Mouse (Mus musculus): ENCODE data around the gene Akap8l. TPM values are rescaled to one million over a fixed set of nuclear protein-coding genes. Genes with fewer than 3 reads are reported as not detected.
A peak's percentile ranks its signal among the peaks of the same experiment; 100 is the strongest.

Gene Akap8l
- polyA plus RNA-seq (2015; fragmentation: Nextera tagmentation; extraction: Ambion mirVana): 88.1 and 98.5 TPM in 2 replicates

DNA sequence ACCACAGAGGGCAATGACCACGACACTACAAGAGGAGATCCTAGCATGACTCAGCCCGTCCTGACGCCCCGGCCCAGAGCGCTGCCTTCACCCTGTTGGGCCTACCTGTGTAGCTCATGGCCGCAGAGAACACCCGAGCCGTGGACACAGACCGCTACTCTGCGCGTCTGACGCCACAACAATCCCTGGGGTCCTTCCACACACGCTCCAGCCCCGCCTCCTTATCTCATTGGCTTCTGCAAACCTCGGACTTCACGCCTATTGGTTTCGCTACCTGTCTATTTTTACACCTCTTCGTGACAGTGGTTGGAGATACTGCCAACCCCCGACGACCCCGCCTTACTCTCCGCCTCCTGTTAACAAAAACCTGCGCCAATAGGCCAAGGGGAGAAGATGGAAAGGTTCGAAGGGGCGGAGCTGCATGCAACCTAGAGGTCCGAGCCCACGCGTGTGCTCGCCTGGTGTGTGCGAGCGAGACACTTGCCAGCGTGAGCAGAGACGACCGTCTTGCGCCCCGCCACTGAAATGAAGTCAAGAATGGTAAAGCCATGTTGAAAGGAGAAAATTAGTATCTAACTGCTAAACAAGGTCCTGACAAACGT lies at the start of gene Akap8l:
TSS of gene Akap8l (minus strand) at position 226 of the 602 bp plus-strand sequence.
- peak; percentile 95 for ATAC-seq (replicated peaks; ENCODE audit: insufficient number of reproducible peaks, insufficient read depth, low FRiP score, low read depth)
- Histone ChIP-seq H3K27me3 (no peaks in the 10 kb centered on the region), H3K9me3 (replicated peaks) (no peaks in the 10 kb centered on the region), H3K4me3 (peak within 1 kb of the TSS; percentile 79), H3K4me2 (peak within 1 kb of the TSS; percentile 84), H3K9ac (peak within 1 kb of the TSS; percentile 87), H3K36me3 (peaks cover 13% of the 10 kb centered on the region), H3K27ac (peak within 1 kb of the TSS; percentile 89), H3K4me1 (replicated peaks) (peaks cover 34% of the 10 kb centered on the region)
- WGBS: under 1% methylated on average over 37 of the region's 37 CpGs

GRCm38 (mm10) chr17:32396266-32396665 lies 45.9 kb upstream of the Akap8l start:
- no peaks in the 10 kb centered on the region for H3K9me3 ChIP-seq (replicated peaks)
- ATAC-seq (replicated peaks; ENCODE audit: insufficient number of reproducible peaks, insufficient read depth, low FRiP score, low read depth): no peak
- peak overlapping the region; percentile 39 for H3K4me3 ChIP-seq
- no peaks in the 10 kb centered on the region for H3K36me3 ChIP-seq
- WGBS: 12% methylated on average over 37 of the region's 37 CpGs
- H3K9ac ChIP-seq: no peak overlapping the region
- peaks cover 15% of the 10 kb centered on the region for H3K4me1 ChIP-seq (replicated peaks)
- peak overlapping the region; percentile 69 for H3K4me2 ChIP-seq
- peaks cover 87% of the 10 kb centered on the region for H3K27me3 ChIP-seq
- no peak overlapping the region for H3K27ac ChIP-seq

GRCm38 (mm10) chr17:32393944-32394343 lies 43.5 kb upstream of the Akap8l start:
- WGBS: 89% methylated on average over 10 of the region's 10 CpGs
- Histone ChIP-seq H3K4me1 (replicated peaks) (peaks cover 21% of the 10 kb centered on the region), H3K4me3 (no peak overlapping the region), H3K9me3 (replicated peaks) (no peaks in the 10 kb centered on the region), H3K27me3 (peaks cover 85% of the 10 kb centered on the region), H3K27ac (no peak overlapping the region), H3K4me2 (no peak overlapping the region), H3K9ac (no peak overlapping the region), H3K36me3 (no peaks in the 10 kb centered on the region)
- ATAC-seq (replicated peaks; ENCODE audit: insufficient number of reproducible peaks, insufficient read depth, low FRiP score, low read depth): no peak

GRCm38 (mm10) chr17:32389101-32389659 lies 38.8 kb upstream of the Akap8l start, which contains the start of gene Wiz:
Gene Wiz (minus strand): TSS chr17:32389439.
- peak within 1 kb of the TSS; percentile 99 for H3K4me2 ChIP-seq
- H3K36me3 ChIP-seq: no peaks in the 10 kb centered on the region; the same call in 1 of the 2 replicates
- H3K9me3 ChIP-seq (replicated peaks): no peaks in the 10 kb centered on the region
- peaks cover 37% of the 10 kb centered on the region for H3K27me3 ChIP-seq
- peak within 1 kb of the TSS; percentile 88 for H3K4me3 ChIP-seq
- H3K27ac ChIP-seq: peak within 1 kb of the TSS; percentile 88
- peaks cover 33% of the 10 kb centered on the region for H3K4me1 ChIP-seq (replicated peaks)
- WGBS: under 1% methylated on average over 22 of the region's 44 CpGs
- peak; percentile 90 for ATAC-seq (replicated peaks; ENCODE audit: insufficient number of reproducible peaks, insufficient read depth, low FRiP score, low read depth)
- peak within 1 kb of the TSS; percentile 89 for H3K9ac ChIP-seq

GRCm38 (mm10) chr17:32388370-32389100 lies 38.1 kb upstream of the Akap8l start:
- Histone ChIP-seq H3K36me3 (no peaks in the 10 kb centered on the region; the same call in 1 of the 2 replicates), H3K9me3 (replicated peaks) (no peaks in the 10 kb centered on the region), H3K27ac (peak overlapping the region; percentile 88), H3K4me2 (peak overlapping the region; percentile 99), H3K9ac (peak overlapping the region; percentile 89), H3K4me3 (peak overlapping the region; percentile 88), H3K27me3 (peaks cover 31% of the 10 kb centered on the region), H3K4me1 (replicated peaks) (peaks cover 39% of the 10 kb centered on the region)
- 1% methylated on average over 32 of the region's 39 CpGs for WGBS
- ATAC-seq (replicated peaks; ENCODE audit: insufficient number of reproducible peaks, insufficient read depth, low FRiP score, low read depth): peak; percentile 43

- H3K27ac ChIP-seq: no peak overlapping the region
- no peaks in the 10 kb centered on the region; the same call in 1 of the 2 replicates for H3K36me3 ChIP-seq
- 46% methylated on average over 7 of the region's 7 CpGs for WGBS
- peak overlapping the region; percentile 99 for H3K4me2 ChIP-seq
- H3K4me3 ChIP-seq: peak overlapping the region; percentile 88
- peaks cover 45% of the 10 kb centered on the region for H3K4me1 ChIP-seq (replicated peaks)
- peak overlapping the region; percentile 89 for H3K9ac ChIP-seq
- no peaks in the 10 kb centered on the region for H3K9me3 ChIP-seq (replicated peaks)
- H3K27me3 ChIP-seq: peaks cover 25% of the 10 kb centered on the region
- no peak for ATAC-seq (replicated peaks; ENCODE audit: insufficient number of reproducible peaks, insufficient read depth, low FRiP score, low read depth)
These were observed 37.6 kb upstream of the Akap8l start for GRCm38 (mm10) chr17:32387986-32388369.

DNA sequence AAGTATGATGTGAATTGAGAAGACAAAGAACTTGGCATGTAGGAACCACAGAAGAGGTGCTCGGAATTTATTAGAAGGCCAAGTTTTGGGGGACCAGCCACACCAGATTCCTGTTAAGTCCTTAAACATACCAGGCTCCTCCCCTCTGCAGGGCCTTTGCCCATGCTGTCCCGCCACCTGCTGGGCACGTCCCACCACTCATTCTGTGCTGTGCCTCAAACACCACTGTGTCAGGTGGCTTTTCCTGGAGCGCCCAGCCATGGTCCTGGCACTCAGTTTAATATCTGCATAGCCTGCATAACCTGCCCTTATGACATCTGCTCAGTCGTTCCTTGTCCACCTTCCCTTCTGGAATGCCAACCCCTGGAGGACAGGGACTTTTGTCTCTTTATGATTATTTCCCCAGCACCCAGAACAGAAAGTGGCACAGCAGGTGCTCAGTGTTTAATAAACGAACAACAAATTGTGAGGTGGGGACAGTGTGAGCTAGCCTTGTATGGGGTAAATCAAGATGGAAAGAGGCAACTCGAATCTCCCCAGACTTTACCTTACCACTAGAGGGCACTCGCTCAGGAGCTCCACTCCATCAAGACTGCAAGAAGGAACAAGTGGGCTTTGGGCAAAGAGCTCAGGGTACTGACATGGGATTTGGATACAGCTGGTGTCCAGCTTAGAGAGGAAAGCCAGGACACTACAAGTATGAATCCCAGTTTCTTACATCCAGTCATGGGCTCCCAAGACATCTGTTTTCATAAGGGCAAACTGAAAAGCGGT lies 36.4 kb upstream of the Akap8l start:
- ATAC-seq (replicated peaks; ENCODE audit: insufficient number of reproducible peaks, insufficient read depth, low FRiP score, low read depth): no peak
- H3K36me3 ChIP-seq: no peaks in the 10 kb centered on the region; the same call in 1 of the 2 replicates
- WGBS: 70% methylated on average over 9 of the region's 9 CpGs
- no peak overlapping the region for H3K4me2 ChIP-seq
- H3K27ac ChIP-seq: no peak overlapping the region
- peaks cover 40% of the 10 kb centered on the region for H3K4me1 ChIP-seq (replicated peaks)
- peaks cover 16% of the 10 kb centered on the region for H3K27me3 ChIP-seq
- no peaks in the 10 kb centered on the region for H3K9me3 ChIP-seq (replicated peaks)
- H3K4me3 ChIP-seq: no peak overlapping the region
- H3K9ac ChIP-seq: no peak overlapping the region

DNA sequence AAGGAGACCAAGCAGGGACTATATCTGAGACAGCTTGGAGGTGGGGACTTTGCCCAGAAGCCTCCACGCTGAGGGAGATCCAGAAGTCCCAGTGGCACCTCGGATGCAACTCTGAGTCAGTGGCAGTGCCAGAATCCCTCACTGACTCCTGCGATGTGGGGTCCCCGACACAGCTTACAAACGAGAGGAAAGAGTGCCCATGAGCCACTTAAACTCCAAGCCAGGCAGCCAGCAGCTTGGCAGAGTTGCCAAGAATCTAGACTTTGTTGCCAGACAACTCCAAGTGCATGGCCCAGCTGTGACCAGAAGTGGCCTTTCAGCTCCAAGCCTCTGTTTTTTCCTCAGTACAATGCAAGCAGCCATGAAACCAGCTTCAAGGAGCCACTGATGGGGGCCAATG lies 33.3 kb upstream of the Akap8l start:
- Histone ChIP-seq H3K36me3 (peaks cover 4% of the 10 kb centered on the region; the same call in 1 of the 2 replicates), H3K4me2 (peak overlapping the region; percentile 24; the same call in 1 of the 2 replicates), H3K9ac (no peak overlapping the region), H3K4me1 (replicated peaks) (peaks cover 31% of the 10 kb centered on the region), H3K9me3 (replicated peaks) (no peaks in the 10 kb centered on the region), H3K27me3 (no peaks in the 10 kb centered on the region), H3K4me3 (no peak overlapping the region), H3K27ac (peak overlapping the region; percentile 64)
- WGBS: 61% methylated on average over 5 of the region's 5 CpGs
- no peak for ATAC-seq (replicated peaks; ENCODE audit: insufficient number of reproducible peaks, insufficient read depth, low FRiP score, low read depth)

DNA sequence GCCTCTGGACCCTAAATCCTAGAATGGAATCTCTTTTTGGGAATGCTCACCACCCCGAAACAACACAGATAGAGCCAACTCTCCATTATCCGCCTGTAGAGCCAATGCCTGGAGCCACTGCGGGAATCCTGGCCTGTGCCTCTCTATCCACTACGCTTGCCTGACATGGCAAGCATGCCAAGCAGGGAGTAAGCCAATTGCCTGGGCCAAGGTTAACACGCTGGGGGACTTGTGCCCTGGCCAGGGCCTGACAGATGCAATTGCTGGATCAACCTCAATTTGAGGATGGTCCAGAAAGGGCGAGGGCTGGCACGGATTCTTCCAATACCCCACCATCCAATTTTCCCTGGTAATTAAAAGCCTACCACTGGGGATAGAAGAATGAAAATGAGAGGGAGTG lies 32.2 kb upstream of the Akap8l start:
- H3K27me3 ChIP-seq: no peaks in the 10 kb centered on the region
- WGBS: 92% methylated on average over 7 of the region's 7 CpGs
- peaks cover 22% of the 10 kb centered on the region for H3K4me1 ChIP-seq (replicated peaks)
- peaks cover 7% of the 10 kb centered on the region; the same call in 1 of the 2 replicates for H3K36me3 ChIP-seq
- no peak overlapping the region for H3K27ac ChIP-seq
- no peak overlapping the region for H3K9ac ChIP-seq
- no peaks in the 10 kb centered on the region for H3K9me3 ChIP-seq (replicated peaks)
- H3K4me2 ChIP-seq: no peak overlapping the region
- H3K4me3 ChIP-seq: no peak overlapping the region
- no peak for ATAC-seq (replicated peaks; ENCODE audit: insufficient number of reproducible peaks, insufficient read depth, low FRiP score, low read depth)

DNA sequence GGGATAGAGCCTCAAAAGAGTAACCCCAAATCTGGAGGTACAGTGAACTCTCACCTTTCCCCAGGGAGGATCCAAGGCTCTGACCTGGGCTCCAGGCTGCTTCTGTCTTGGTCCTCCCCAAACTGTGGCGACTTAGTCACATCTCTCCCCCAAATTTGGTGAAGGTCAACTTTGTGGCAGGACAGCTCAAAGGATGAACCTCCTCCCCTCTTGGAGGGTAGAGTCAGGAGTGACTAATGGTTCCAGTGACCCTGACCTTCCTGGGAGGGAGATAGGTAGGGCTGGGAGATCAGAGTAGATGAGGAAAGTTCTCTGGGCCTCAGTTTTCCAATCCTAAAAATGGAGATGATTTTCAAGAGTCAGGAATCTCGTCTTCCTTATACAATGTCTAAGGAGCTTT lies 28.4 kb upstream of the Akap8l start:
- ATAC-seq (replicated peaks; ENCODE audit: insufficient number of reproducible peaks, insufficient read depth, low FRiP score, low read depth): no peak
- H3K9me3 ChIP-seq (replicated peaks): no peaks in the 10 kb centered on the region
- H3K4me3 ChIP-seq: no peak overlapping the region
- WGBS: 65% methylated on average over 2 of the region's 2 CpGs
- no peaks in the 10 kb centered on the region for H3K27me3 ChIP-seq
- no peak overlapping the region for H3K27ac ChIP-seq
- H3K36me3 ChIP-seq: peaks cover 12% of the 10 kb centered on the region; the same call in 1 of the 2 replicates
- no peak overlapping the region for H3K4me2 ChIP-seq
- no peak overlapping the region for H3K9ac ChIP-seq
- H3K4me1 ChIP-seq (replicated peaks): peaks cover 9% of the 10 kb centered on the region

DNA sequence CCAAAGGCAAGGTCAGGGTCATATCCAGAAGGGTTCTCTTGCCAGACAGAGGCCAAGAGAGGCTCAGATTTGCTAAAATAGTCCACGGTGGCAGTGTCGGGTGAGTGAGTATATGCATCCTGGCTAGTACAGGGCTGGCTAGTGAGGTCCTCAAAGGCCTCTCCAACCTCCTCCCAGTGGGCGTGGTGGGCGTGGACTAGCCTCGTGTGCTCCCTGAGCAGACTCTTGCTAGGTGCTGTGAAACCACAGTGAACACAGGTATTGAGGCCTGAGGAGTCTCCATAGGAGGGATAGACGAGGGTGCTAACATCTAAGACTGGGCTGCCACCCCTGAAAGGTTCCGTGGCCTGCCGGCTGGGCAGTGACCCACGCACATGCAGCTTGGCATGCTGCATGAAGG lies 26.7 kb upstream of the Akap8l start:
- no peaks in the 10 kb centered on the region for H3K27me3 ChIP-seq
- H3K4me2 ChIP-seq: no peak overlapping the region
- H3K4me1 ChIP-seq (replicated peaks): no peaks in the 10 kb centered on the region
- H3K9me3 ChIP-seq (replicated peaks): no peaks in the 10 kb centered on the region
- 79% methylated on average over 9 of the region's 9 CpGs for WGBS
- H3K9ac ChIP-seq: no peak overlapping the region
- ATAC-seq (replicated peaks; ENCODE audit: insufficient number of reproducible peaks, insufficient read depth, low FRiP score, low read depth): no peak
- peaks cover 12% of the 10 kb centered on the region; the same call in 1 of the 2 replicates for H3K36me3 ChIP-seq
- H3K27ac ChIP-seq: no peak overlapping the region
- no peak overlapping the region for H3K4me3 ChIP-seq
